Mouse (Mus musculus): Measurements from ENCODE around the gene Gm9821.

The Gm9821 gene

DNA sequence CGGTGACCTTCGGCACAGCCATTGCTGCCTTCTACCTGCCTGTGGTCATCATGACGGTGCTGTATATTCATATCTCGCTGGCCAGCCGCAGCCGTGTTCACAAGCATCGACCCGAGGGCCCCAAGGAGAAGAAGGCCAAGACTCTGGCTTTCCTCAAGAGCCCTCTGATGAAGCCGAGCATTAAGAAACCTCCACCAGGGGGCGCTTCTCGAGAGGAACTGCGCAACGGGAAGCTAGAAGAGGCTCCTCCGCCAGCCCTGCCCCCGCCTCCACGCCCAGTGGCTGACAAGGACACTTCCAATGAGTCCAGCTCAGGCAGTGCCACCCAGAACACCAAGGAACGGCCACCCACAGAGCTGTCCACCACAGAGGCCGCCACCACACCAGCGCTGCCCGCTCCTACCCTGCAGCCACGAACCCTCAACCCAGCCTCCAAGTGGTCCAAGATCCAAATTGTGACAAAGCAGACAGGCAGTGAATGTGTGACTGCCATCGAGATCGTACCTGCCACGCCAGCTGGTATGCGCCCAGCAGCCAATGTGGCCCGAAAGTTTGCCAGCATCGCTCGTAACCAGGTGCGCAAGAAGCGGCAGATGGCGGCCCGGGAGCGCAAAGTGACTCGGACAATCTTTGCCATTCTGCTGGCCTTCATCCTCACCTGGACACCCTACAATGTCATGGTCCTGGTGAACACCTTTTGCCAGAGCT lies 17.5 kb upstream of the Gm9821 start:
- peak; percentile 71 for DNase-seq

DNA sequence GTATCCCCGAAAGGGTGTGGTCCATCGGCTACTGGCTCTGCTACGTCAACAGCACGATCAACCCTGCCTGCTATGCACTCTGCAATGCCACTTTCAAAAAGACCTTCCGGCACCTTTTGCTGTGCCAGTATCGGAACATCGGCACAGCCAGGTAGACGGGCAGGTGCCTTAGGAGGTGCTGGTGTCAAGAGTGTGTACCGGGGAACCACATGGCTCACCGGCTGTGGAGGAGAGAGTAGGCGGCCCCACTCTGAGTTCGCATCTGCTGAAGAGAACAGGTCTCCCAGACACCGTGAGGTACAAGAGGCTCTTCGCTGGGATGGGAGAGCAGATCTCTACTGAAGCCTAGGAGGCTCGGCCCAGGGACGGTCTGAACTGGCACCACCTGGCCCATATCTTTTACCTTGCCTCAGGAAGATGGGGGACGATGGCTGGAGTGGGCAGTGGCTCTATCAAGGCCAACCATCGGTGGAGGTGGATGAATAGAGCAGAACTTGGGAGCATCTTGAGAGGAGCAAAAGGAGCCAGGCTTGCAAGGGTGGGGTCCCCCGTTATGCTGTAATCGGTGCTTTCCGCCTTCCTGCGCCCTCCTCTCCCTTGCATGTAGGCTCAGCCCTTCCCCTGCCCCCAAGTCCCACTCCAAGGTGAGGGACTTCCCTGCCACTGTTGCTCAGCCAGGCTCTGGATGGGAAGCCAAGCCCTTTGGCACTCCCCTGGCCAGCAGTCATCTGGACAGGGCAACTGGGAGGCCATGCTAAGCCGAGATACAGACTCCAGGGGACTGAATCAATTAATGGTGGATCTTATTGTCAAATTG lies 16.8 kb upstream of the Gm9821 start:
- peak; percentile 64 for DNase-seq

DNA sequence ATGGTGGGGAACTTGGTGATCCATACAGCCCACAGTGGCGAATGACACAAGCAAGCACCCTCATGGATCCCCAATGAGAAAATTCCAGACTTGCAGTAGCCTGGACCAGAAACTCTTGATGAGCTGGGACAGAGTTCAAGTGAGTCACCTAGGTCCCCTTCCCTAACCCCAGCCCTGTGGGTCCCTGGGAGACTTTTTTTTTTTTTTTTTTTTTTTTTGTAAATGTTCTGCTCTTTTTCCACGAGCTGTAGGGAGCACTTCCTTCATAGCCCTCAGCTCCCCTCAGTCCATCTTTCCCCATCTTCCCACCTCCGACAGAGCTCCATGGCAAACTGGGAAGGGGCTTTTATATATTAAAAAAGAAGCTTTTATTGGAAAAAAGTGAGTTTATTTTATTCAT lies 16.0 kb upstream of the Gm9821 start:
- no peak for DNase-seq

DNA sequence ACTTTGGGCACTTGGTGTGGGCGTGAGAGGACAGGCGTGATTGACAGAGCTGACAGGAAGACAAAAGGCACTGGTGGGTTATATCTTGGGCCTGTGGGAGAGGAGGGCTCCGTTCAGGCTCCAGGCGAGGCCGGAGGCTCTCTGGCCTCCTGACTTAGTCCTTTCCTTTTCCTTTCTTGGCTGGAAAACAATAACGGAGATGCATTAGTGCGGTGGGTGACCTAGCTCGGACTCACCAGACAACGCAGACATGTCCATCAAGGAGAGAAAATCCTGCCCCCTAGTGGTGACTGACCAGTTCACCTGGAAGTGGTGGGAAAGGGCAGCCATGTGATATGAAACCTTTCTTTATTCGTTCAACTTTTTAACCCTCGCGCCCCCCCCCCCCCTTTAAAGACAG lies 15.6 kb upstream of the Gm9821 start:
- DNase-seq = no peak

DNA sequence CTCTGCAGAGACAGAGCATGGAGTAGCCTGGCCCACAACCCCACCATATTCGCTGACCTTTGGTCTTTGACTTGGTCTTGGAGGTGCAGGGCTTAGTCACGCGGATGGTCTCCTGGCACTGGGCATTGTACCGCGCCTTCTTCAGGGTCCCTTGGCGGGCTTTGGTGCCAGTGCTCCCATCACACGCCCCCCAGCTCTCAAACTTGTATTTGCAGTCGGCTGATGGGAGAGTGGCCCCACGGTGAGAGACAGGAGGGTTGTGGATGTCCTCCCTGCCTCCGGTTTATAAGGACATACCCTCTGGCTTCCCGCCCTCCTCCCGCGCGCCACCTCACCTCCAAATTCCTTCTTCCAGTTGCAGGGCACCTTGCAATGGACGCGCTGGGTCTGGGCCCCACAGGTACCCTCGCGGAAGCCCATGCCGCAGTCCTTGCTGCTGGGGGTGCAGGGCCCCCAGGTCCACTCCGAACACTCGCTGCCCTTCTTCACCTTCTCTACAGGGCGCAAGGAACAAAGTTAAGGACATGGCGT lies 14.7 kb upstream of the Gm9821 start:
- DNase-seq = no peak

DNA sequence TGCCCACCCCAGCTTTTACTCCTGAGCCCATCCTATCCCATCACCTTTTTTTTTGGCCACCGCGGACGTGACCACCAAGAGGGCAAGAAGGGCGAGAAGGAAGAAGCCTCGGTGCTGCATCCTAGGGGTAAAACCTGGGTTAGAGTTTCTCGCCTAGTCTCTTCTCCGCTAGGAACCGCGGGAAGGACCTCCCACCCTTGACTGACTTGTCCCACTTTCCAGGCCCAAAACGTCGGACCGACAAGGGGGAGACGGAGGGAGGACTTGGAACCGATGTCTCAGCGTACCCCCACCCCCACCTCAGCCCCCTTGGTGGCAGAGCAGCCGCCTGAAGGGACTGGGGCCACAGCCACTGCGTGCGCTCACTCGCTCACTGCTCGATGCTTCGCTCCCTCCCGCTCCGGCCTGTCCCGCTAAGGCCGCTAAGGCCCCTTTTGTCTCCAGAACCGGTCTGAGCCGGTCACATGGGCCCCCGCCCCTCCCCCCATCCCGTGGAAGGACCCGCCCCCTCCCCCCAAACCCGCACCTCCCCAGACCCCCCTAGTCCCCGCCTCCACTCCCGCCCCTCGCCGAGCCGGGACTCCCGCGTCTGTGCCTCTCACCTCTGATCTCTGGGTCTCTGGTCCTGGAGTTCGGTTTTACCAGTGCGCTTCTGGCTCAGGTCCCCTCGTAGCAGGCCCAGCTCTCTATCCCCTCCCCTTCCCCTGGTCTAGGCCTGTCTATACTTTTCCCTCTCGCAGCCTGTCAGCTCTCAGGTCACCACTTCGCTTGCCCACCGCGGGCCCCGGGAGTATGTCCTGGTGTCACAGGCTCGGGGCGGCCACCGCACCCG lies 14.0 kb upstream of the Gm9821 start:
- no peak for DNase-seq

DNA sequence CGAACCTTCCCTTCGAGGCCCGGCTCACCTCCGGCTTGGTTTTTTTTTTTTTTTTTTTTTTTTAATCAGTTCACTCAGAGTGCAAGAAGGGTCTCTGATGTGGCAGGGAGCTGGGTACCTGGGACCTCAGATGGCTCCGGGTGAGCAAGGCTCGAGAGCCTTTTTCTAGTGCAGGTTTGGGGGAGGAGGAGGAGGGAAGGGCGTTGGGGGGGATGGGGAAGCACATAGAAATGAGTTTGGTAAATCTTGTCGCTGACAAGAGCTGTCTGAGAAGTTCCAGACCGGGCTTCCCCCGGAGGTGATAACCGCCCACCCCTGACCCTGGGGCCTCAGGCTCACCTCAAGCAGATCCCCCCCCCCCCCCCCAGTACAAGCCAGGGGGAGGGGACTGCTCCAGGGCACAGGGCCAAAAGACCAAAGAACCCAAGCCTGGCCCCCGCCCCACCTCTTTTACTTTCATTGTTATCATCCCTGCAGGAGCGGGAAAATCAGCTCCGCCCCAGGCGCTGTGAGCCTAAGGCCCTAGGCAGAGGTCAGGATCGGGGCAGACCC lies 13.3 kb upstream of the Gm9821 start, which contains the start of gene Mdk:
Gene Mdk (minus strand): TSS at position 138 of the 552 bp plus-strand sequence.
- DNase-seq = no peak

DNA sequence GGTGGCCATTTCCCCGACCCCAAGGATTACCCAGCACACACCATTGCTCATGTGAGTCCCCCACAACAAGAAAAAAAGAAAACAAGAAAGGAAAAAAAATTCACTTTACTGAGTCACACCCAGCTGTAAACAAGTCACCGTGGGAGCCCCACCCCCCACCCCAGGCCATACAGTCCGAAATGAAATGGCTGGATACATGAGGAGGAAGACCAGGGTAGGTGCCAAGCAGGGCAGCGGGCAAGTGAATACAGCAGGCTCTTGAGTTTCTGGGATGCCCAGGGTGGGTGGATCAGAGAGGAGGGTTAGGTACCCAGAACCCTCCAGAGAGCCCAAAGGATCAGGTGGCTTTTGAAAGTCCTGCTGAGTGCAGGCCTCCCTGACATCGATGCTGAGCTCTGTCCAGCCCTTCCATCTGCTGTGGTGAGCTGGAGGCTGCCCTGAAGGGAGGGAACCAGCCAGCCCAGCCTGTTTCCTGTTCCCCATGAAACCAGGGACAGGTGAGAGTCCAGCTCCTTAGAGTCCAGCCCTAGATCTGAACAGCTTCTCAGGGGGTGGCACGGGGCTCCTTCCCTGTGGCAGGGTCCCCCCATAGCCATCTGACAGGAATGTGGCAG lies 12.7 kb upstream of the Gm9821 start:
- no peak for DNase-seq

DNA sequence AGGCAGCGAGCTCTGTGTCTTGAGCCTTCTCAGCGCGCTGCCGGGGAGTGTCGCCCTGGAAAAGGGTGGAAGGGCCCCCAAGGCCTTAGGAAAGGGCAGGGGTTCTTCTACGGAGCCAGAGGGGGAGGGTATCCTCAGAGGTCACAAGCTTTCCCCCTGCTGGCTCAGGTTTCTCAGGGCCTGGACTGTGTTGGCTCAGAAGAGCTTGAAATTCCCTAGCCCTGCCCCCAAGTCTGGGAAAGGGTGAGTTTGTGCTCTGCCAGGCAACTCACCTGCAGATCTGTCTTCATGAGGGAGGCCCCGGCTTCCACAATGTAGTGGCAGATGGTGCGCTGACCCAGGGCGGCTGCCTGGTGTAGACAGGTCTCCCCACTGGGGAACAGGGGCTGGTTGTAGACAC lies 12.0 kb upstream of the Gm9821 start:
- no peak for DNase-seq

DNA sequence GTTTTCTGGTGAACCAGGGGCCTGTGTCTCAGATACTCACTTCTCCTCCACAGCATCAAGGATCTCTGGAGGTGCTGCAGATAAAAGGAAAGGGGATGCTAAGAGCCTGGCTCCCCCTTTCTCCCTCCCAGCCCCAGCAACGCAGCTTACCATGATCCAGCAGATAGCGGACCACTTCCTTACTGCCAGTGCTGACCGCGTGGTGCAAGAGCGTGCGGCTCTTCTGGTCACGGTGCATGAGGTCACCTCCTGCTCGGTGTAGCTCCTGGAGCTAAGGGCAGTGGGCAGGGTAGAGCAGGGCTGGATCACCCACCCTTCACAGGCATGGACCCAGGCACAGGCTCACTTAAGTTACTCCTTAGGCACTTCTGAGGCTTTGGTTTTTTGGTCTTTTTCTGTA lies 11.5 kb upstream of the Gm9821 start:
- DNase-seq = no peak

DNA sequence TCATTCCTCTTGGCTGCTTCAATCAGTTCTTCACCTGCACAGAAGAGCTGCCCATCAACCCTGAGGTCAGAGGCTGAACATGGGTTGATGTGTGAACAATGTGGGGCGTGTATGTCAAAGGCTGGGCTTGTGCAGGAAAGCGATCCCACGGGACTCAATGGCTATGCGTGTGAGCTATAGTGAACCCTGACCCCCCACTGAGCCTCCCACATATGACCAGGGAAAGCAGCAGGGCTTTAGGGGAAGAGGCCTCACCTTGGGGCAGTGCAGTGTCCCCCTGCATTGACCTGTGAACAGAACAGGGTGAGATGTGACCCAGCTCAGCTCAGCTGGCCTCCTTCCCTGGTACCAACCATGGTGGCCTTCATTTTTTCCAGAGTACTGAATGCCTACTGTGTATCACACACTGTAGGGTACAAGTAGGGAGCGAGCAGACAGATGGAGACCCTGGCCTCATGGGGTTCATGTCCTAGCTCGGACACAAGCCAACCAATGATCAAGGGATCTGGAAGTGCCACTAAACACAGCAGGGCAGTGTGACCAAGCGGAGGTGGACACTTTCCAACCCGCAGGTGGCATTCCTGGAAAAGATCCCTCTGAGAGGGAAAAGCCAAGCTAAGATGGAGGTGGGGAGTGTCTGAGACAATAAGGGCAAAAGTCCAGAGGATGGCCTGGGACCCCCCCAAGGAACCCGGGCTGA lies 10.5 kb upstream of the Gm9821 start:
- no peak for DNase-seq

DNA sequence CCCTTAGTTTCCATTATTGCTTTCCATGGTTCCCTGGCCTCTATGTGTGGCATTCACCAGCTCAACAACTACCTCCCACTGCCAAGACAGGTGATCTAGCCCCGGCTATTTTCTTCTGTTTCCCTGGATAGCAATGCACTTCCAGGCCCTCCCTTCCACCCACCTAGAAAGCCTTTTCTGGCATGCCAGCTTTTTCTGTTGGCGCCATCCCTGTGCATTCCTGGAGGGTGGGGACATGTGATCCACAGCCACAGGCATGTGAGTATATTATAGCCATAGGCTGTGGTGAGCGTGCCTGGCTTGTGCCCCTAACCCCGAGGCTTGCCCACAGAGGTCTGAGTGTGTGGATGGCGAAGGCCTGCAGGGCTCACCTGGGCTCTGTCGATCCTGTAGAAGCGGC lies 9.3 kb upstream of the Gm9821 start:
- DNase-seq = peak; percentile 68

DNA sequence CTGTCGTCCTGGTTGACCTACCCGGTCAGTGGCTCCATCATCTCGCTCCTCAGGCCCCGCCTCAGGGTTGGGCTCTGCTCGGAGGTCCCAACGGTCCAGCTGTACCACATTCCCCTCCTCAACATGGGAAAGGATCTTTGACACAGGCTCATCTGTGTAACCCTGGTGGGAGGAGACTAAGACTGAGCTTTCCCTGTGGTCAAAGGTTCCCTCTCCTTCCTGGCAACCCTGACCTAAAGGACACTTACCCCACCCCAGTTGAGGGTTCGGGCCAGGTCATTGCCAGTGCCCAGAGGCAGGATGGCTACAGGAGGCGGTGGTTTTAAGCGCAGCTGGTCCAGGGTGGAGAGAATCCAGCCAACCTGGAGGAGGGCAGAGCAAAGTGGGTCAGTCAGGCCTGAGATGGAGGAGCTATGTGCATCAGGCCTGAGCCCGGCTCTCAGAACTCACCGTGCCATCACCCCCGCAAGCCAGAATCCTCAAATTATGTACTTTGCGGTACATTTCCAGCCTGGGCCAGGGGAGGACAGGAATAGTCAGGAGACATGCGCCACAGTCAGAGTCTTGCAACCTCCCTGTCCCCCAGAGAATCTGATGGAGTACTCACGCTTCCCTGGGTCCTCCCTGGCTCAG lies 6.1 kb upstream of the Gm9821 start:
- DNase-seq = no peak

DNA sequence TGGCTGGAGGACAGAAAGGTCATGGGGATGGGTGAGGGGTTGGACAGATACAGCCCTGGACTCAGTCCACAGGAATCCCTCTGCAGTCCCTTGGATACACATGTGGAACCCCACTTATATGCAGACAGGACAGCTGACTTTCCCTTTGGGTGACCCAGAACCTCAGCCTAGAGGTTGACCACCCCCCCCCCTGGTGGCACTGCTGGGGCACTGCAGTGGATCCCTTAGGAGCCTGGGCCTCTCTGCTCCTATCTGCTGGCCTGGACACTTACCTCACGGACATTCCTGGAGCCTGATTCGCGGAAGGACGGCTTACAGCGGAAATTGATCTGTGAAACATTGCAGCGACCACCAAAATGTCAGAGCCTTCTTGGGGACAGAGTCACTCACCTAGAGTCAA lies 3.1 kb upstream of the Gm9821 start:
- DNase-seq = no peak

DNA sequence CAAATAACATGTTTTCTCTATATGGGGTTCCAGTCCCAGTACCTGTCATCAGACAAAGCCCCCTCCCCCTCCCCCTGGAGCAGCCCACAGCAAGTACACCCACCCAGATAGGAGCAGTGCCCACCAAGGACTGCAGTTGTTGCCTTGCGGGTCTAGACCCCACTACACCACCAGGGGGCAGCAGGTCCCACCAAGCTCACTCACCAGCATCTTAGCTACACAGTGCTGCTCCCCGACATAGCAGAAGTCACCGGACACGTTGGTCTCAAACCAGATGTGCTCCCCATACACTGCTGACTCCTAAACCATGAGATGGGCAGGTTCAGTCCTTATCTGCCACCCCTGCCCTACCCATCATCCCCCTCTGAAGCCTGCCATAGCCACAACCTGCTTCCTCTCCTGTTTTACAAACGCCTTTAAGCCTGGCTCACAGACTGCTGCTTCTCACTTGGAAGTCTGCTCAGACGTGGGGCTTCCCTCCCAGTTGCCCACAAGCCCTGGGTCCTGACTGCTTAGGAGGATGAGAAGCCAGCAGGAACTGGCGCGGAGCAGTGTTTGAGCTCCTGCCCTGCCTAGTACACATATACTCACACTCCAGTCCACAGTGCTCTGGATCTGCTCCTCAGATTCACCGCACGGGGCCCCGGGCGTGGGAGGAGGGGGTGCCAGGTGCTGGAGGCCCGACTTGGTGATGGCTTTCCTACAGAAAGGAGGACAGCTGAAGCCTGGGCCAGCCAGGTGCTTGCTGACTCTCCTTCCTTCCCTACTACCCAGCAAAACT lies 1.1 kb upstream of the Gm9821 start:
- peak; percentile 76 for DNase-seq

DNA sequence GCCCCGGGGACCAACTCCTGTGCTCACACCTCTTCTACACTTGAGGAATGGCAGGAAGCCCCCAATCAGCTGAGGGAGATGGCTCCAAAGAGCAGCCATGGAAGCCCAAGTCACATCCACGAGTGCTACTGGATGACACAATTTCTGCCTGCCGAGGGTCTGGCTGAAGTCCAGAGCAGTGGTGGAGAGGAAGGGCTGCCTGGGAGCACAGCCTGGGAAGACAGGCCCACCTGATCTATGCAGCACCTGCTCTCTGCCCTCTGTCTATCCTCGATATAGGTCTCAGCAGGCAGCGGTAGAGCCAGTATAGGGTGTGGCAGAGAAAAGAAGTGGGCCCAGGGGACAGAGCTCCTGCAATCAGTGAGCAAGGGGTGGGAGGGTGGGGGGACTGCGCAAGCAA lies 1.3 kb downstream of the Gm9821 start:
- no peak for DNase-seq

DNA sequence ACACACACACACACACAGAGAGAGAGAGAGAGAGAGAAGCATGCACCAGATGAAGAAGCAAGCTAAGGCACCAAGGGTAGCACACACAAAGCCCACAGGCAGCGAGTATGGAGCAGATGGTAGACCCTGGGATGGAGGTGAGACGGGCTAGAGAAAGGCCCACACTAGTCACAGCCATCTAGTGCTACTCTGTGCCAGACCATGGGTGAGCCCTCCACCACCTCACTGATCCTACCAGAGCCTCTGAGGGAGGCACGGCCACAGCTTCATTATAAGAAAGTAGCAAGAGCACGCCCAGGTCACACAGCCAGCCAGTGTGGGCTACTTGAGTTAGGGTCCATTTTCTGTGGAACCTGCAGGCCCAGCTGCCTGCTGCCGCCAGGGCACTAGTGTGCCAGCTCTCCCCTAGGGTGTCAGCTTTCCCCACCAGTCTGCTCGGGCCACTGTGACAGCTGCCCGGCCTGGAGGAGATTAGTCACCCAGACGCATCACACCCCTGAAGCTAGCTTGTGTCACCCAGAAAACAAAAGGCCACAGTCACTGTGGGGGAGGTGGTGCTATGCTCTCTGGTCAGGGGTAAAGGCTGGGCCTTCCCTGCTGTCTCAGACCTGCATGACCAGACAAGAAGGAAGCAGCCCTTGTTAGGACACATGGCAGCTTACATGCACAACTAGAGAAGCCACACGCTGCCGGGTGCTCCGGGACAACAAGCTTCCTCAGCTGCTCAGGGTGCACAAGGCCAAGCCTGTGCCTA lies 2.1 kb downstream of the Gm9821 start:
- no peak for DNase-seq

DNA sequence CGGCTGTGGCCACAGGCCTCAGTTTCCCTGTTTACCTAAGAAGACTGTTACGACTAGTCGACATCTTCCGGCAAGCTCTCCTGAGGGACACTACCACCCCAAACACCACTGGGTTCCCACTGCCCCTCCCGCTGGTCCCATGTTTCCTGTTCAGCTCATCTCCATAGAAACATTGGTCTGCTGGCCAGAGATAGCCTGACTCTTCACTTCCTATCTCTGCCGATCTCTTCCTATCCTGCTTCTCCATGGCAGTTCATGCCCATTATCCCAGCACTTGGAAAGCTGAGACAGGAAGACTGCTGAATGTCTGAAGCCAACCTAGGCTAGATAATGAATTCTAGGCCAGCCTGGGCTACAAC lies 2.6 kb downstream of the Gm9821 start:
- DNase-seq = no peak

DNA sequence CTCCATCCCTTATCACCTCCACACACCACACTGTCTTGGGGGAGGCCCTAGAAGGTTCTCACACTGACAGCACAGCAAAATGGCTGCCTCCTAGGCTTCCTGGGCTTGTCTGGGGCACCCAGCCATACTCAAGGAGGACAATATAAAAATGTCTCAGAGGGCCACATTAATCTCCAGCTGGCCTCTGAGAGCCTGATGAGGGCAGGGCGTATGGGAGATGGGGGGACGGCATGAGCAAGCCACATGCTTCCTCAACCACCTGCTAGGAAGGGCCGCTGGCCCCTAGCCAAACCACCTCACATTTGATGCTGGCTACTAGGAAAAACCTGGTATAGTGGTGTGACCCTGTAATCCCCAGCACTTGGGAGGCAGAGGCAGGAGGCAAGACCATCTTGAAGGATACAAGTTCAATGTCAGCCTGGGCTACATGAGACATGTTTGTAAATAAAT lies 3.3 kb downstream of the Gm9821 start:
- no peak for DNase-seq

Data from right cerebral cortex, postnatal 25 days (tissue).